Mouse (Mus musculus): ENCODE measurements around the gene Gas2l2.

DNA sequence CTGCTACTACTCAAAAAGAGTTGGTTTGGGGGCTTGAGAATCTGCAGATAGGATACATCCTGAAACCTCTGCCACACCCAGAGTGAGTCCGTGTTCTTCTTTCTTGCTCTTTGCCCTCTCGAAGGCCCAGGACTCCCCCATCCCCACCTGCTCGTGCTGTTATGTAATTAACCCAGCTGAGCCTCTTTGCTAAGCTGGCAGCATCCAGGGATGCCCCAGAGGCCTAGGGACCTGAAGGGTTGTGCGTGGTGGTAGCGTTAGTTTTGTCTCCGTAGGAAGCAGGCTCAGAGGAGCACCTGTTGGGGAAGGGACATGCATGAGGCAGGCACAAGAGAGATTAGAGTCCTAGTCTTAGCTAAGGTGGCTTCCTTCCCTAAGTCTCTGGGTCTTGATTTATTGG is 18.7 kb downstream of the Gas2l2 start:
- TF ChIP-seq ZNF384 (IDR thresholded peaks at IDR 0.05; ENCODE audit: low read depth, low read length): no peak
- no peak for TF ChIP-seq MAFK (IDR thresholded peaks at IDR 0.05; ENCODE audit: insufficient read depth, low read depth, low read length)
- no peak for TF ChIP-seq ZC3H11A (IDR thresholded peaks at IDR 0.05; ENCODE audit: borderline replicate concordance, low read depth, low read length)
- TF ChIP-seq CHD2 (IDR thresholded peaks at IDR 0.05; ENCODE audit: low read depth, low read length): no peak
- no peak for TF ChIP-seq HCFC1 (IDR thresholded peaks at IDR 0.05; ENCODE audit: borderline replicate concordance, insufficient read depth, low read length)

Measured in ES-E14 (cell line).